8 mouse cellular contexts compared by ENCODE assay signal in the genomic region with DNA sequence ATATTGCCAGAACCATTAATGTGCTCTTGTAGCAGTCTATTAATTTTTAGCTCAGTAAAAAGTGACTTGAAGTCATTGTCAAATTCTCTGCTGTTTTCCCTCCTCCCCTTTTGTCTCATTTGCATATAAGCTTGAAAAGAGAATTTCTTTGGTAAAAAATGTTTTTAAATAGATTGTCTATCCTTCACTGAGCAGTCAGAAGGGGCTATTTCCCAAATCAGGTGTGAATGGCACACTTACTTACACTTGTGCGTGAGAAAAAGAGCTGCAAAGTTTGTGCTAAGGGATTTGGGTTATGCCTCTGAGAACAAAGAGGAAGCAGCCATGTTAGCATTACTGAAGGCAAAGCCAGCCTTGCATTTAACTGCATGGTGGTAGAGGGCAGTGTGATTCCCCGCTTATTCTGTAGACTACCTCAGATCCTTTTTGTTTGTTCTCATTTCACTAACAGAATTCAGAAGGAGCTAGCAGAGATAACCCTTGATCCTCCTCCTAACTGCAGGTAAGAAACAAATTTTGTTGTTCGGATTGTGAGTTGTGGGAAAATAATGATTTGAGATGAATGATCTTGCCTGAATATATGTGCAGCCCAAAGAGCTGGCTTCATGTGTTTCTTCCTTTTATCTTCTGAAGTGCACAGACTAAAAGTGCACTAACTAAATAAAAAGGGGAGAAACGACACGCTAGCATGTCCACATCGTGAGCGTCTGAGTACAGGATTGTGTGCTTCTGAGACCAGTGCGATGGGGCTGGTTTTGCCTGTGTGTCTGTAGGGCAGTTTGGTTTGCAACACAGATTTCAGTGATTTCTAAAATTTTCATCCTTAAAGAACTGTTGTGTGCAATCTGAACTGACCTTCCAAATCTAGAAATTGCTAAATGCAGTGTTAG. TPM values are rescaled to one million over a fixed set of nuclear protein-coding genes. Genes with fewer than 3 reads are reported as not detected.
DNase-seq lines count a peak whose midpoint lies in the region; ATAC-seq lines count a peak whose summit lies in the region.

No protein-coding gene starts in this region.

- peak; percentile 13 for DNase-seq in left cerebral cortex, postnatal 4 days
- DNase-seq in left cerebral cortex, adult 11 months (ENCODE audit: low spot score), result no peak
- DNase-seq in cerebellum, postnatal 36 days, result peak; percentile 20 to 50
- DNase-seq in layer of hippocampus, postnatal 10 days (ENCODE audit: low spot score in 2 of 2), result peak; percentile 22 to 39
- peak; percentile 66 for DNase-seq in thymus, postnatal 0 days (ENCODE audit: low spot score)
- DNase-seq in urinary bladder, postnatal 14 days (ENCODE audit: low spot score), result no peak

- intact Hi-C loops in left cerebral cortex, postnatal 4 days (cut with DNase I), result no loop called here

- H3K36me3 ChIP-seq in heart, embryonic 12.5 days, result peaks cover 8% of the 10 kb centered on the region; the same call in 1 of the 2 replicates
- 0 out of 2 replicates have a peak, but pooled peaks cover 5% of the 10 kb centered on the region for H3K36me3 ChIP-seq in midbrain, embryonic 12.5 days

- peak overlapping the region; percentile 74 for H3K9ac ChIP-seq in heart, embryonic 12.5 days
- peak overlapping the region; percentile 65 for H3K9ac ChIP-seq in midbrain, embryonic 12.5 days (replicated peaks)

- no peaks in the 10 kb centered on the region for H3K9me3 ChIP-seq in heart, embryonic 12.5 days (replicated peaks)
- H3K9me3 ChIP-seq in midbrain, embryonic 12.5 days, result no peaks in the 10 kb centered on the region

- H3K4me2 ChIP-seq in heart, embryonic 12.5 days, result peak overlapping the region; percentile 61
- H3K4me2 ChIP-seq in midbrain, embryonic 12.5 days (replicated peaks), result peak overlapping the region; percentile 79

- no peaks in the 10 kb centered on the region for H3K27me3 ChIP-seq in heart, embryonic 12.5 days (replicated peaks)
- H3K27me3 ChIP-seq in midbrain, embryonic 12.5 days, result no peaks in the 10 kb centered on the region

- peaks cover 36% of the 10 kb centered on the region for H3K4me1 ChIP-seq in heart, embryonic 12.5 days (replicated peaks)
- H3K4me1 ChIP-seq in midbrain, embryonic 12.5 days, result peaks cover 39% of the 10 kb centered on the region

- peak overlapping the region; percentile 40 for H3K4me3 ChIP-seq in heart, embryonic 12.5 days
- H3K4me3 ChIP-seq in midbrain, embryonic 12.5 days, result peak overlapping the region; percentile 84

- 44% methylated on average over 8 of the region's 8 CpGs for WGBS in heart, embryonic 12.5 days
- WGBS in midbrain, embryonic 12.5 days, result 21% methylated on average over 8 of the region's 8 CpGs

- peak overlapping the region; percentile 77 for H3K27ac ChIP-seq in heart, embryonic 12.5 days (ENCODE audit: poor library complexity, severe bottlenecking)
- peak overlapping the region; percentile 82 for H3K27ac ChIP-seq in midbrain, embryonic 12.5 days (replicated peaks)

- ATAC-seq in heart, embryonic 12.5 days (ENCODE audit: insufficient number of reproducible peaks, low FRiP score), result no peak
- ATAC-seq in midbrain, embryonic 12.5 days (ENCODE audit: low FRiP score, low read depth), result no peak

RNA-seq across cellular contexts. Expression of a gene that starts 4.3 kb away (rescaled TPM):
- total RNA-seq in left cerebral cortex, postnatal 4 days (2021), result 100 to 1,000 TPM; 206 to 219 TPM
- polyA plus RNA-seq in heart, embryonic 12.5 days (2016; fragmentation: Nextera tagmentation; extraction: Ambion mirVana), result 116 and 124 TPM in 2 replicates
- 100 to 1,000 TPM; 127 to 134 TPM for total RNA-seq in layer of hippocampus, postnatal 10 days (2021)
- polyA plus RNA-seq in midbrain, embryonic 12.5 days (2016; fragmentation: Nextera tagmentation; extraction: Ambion mirVana), result 269 and 274 TPM in 2 replicates
- polyA plus RNA-seq in thymus, postnatal 0 days (2015; fragmentation: Nextera tagmentation; extraction: Ambion mirVana), result 118 and 132 TPM in 2 replicates

Comparison
In these comparisons a context has a peak if more than half of its experiments do, and no peak if none do; other contexts are left out.
1. DNase-seq: peak in left cerebral cortex, postnatal 4 days (single experiment), cerebellum, postnatal 36 days (2 of 2), layer of hippocampus, postnatal 10 days (2 of 2) and thymus, postnatal 0 days (single experiment); none in left cerebral cortex, adult 11 months (single experiment) and urinary bladder, postnatal 14 days (single experiment).